Mouse (Mus musculus) testis, postnatal 14 days (tissue): ENCODE results near the gene Rpl35a.
"Not testable (repeated sequence)": the region's sequence is repeated elsewhere in the genome, so short reads cannot be mapped to it uniquely, and the experiment has no call there.

Experiments
- DNase-seq: peaks from one replicate; pipeline ENCODE4 v3.0.0; 2021; ENCODE audit warnings: low spot score

Gene Rpl35a

GRCm38 (mm10) chr16:33055655-33056054 is 598 bp upstream of the Rpl35a start:
- peak; percentile 32 for DNase-seq

- DNase-seq, result no peak
Measured at GRCm38 (mm10) chr16:33056786-33057185, 533 bp downstream of the Rpl35a start.

- no peak for DNase-seq
Measured at GRCm38 (mm10) chr16:33058033-33058432, 1.8 kb downstream of the Rpl35a start.

- not testable (repeated sequence) for DNase-seq
Measured at GRCm38 (mm10) chr16:33058656-33059055, 2.4 kb downstream of the Rpl35a start.

GRCm38 (mm10) chr16:33059471-33059870 is 3.2 kb downstream of the Rpl35a start:
- no peak for DNase-seq

GRCm38 (mm10) chr16:33060926-33061325 is 4.7 kb downstream of the Rpl35a start:
- no peak for DNase-seq

GRCm38 (mm10) chr16:33061400-33061799 is 5.1 kb downstream of the Rpl35a start:
- no peak for DNase-seq

GRCm38 (mm10) chr16:33062024-33062681 is 5.9 kb downstream of the Rpl35a start, which contains the start of gene Lmln:
Gene Lmln (plus strand): TSS chr16:33062521.
- DNase-seq, result peak; percentile 91

GRCm38 (mm10) chr16:33062682-33063131 is 6.5 kb downstream of the Rpl35a start:
- DNase-seq, result peak; percentile 82

- DNase-seq, result peak; percentile 45
Measured at GRCm38 (mm10) chr16:33063267-33063666, 7.0 kb downstream of the Rpl35a start.

- DNase-seq, result no peak
Measured at GRCm38 (mm10) chr16:33064636-33065035, 8.4 kb downstream of the Rpl35a start.

- DNase-seq, result no peak
Measured at GRCm38 (mm10) chr16:33070928-33071327, 14.7 kb downstream of the Rpl35a start.

GRCm38 (mm10) chr16:33072871-33073557 is 16.8 kb downstream of the Rpl35a start:
- no peak for DNase-seq

- no peak for DNase-seq
Measured at GRCm38 (mm10) chr16:33074967-33075366, 18.7 kb downstream of the Rpl35a start.

- DNase-seq, result no peak
Measured at GRCm38 (mm10) chr16:33076078-33076477, 19.8 kb downstream of the Rpl35a start.

GRCm38 (mm10) chr16:33077069-33077627 is 20.9 kb downstream of the Rpl35a start:
- no peak for DNase-seq

GRCm38 (mm10) chr16:33080063-33080462 is 23.8 kb downstream of the Rpl35a start:
- DNase-seq, result no peak

- no peak for DNase-seq
Measured at GRCm38 (mm10) chr16:33082951-33083350, 26.7 kb downstream of the Rpl35a start.

GRCm38 (mm10) chr16:33083996-33084395 is 27.7 kb downstream of the Rpl35a start:
- DNase-seq, result no peak

- peak; percentile 77 for DNase-seq
Measured at GRCm38 (mm10) chr16:33085666-33086065, 29.4 kb downstream of the Rpl35a start.
